ENCODE assay signal across 27 mouse cellular contexts in the genomic region with DNA sequence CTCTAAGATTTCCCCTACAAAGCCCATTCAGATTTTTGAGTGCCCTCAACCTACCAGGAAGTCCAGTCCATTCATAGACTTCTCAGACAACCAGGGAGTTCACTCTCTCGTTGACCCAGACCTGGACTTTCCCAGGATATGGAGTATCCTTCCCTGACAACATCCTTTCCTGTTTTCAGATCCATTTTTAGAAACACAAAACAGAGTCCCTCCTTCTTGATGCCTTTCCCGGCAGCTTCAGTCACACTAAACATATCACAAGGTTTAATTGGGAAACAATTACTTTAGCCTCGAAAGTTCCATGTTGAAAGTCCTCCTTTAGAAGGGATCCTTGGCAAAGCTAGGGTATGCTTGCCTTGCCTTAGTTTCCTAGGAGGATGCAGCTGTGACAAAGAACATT. TPM values are rescaled to one million over a fixed set of nuclear protein-coding genes. Genes with fewer than 3 reads are reported as not detected.
DNase-seq lines count a peak whose midpoint lies in the region; ATAC-seq and TF ChIP-seq lines count a peak whose summit lies in the region.
"Had no signal": no experiment of that assay in that cellular context is flagged by ENCODE, and none has a peak within 500 bp of the region (broad histone marks: within the 10 kb centered on the region; RNA-seq: fewer than 3 reads in every experiment).

No protein-coding gene starts in this region.

- H3K36me3 ChIP-seq in heart, embryonic 13.5 days, result no peaks in the 10 kb centered on the region
- H3K36me3 ChIP-seq in kidney, adult 2 months (ENCODE audit: control insufficient read depth, insufficient read depth, low read length), result no peaks in the 10 kb centered on the region
- no peaks in the 10 kb centered on the region for H3K36me3 ChIP-seq in kidney, embryonic 14.5 days (ENCODE audit: control insufficient read depth, insufficient read depth, low read length)
- no peaks in the 10 kb centered on the region for H3K36me3 ChIP-seq in liver, postnatal 0 days (replicated peaks; ENCODE audit: insufficient read depth, low read length)
- H3K36me3 ChIP-seq in liver, embryonic 11.5 days (ENCODE audit: control insufficient read depth, insufficient read depth, low read length), result no peaks in the 10 kb centered on the region
- H3K36me3 ChIP-seq: embryonic facial prominence, embryonic 10.5 days; embryonic facial prominence, embryonic 15.5 days; forebrain, embryonic 12.5 days; hindbrain, embryonic 10.5 days; hindbrain, embryonic 15.5 days; limb, embryonic 13.5 days; lung, embryonic 15.5 days; midbrain, embryonic 13.5 days; neural tube, embryonic 13.5 days had no signal

- peak; percentile 63 for TF ChIP-seq EP300 in liver, postnatal 0 days (IDR thresholded peaks at IDR 0.05; ENCODE audit: low read depth)

- intact Hi-C loops in heart, postnatal 14 days (cut with DNase I), result no loop called here

- no peak for ATAC-seq in heart, embryonic 13.5 days (ENCODE audit: extremely low read depth, insufficient number of reproducible peaks, low FRiP score, low TSS enrichment)
- no peak for ATAC-seq in kidney, embryonic 14.5 days (ENCODE audit: low FRiP score, low TSS enrichment)
- 0 out of 2 replicates have a peak, but pooled peaks have one; percentile 33 for ATAC-seq in liver, postnatal 0 days
- no peak for ATAC-seq in liver, embryonic 11.5 days (replicated peaks; ENCODE audit: low FRiP score)
- ATAC-seq: forebrain, postnatal 0 days; inflammation-experienced regulatory T-cells, adult 6 months; midbrain, embryonic 13.5 days had no signal

- peaks cover 20% of the 10 kb centered on the region for H3K27me3 ChIP-seq in heart, embryonic 13.5 days (replicated peaks)
- H3K27me3 ChIP-seq in kidney, adult 2 months (replicated peaks; ENCODE audit: control insufficient read depth, insufficient read depth, low read length), result no peaks in the 10 kb centered on the region
- H3K27me3 ChIP-seq in kidney, embryonic 14.5 days (ENCODE audit: control insufficient read depth, insufficient read depth, low read length), result no peaks in the 10 kb centered on the region
- H3K27me3 ChIP-seq in liver, postnatal 0 days (ENCODE audit: insufficient read depth, low read length), result no peaks in the 10 kb centered on the region
- no peaks in the 10 kb centered on the region for H3K27me3 ChIP-seq in liver, embryonic 11.5 days (replicated peaks; ENCODE audit: control insufficient read depth, insufficient read depth, low read length)
- H3K27me3 ChIP-seq: embryonic facial prominence, embryonic 15.5 days; forebrain, embryonic 12.5 days; hindbrain, embryonic 15.5 days; limb, embryonic 13.5 days; lung, embryonic 15.5 days; midbrain, embryonic 13.5 days; neural tube, embryonic 13.5 days had no signal

- DNase-seq in heart, postnatal 14 days, result no peak
- DNase-seq in kidney, adult 2 months, result peak; percentile 21
- DNase-seq in liver, postnatal 0 days, result no peak
- no peak for DNase-seq in liver, embryonic 11.5 days (ENCODE audit: low spot score)
- no peak for DNase-seq in spleen, adult 18-20 months
- DNase-seq: B cell, adult 2 months; cerebellum, adult 8-10 months; cerebellum, postnatal 25 days; forebrain, postnatal 0 days; kidney, postnatal 4 days; right cerebral cortex, postnatal 4 days; thymus, adult 2 months; thymus, postnatal 36 days had no signal

- no peak for TF ChIP-seq POLR2A in kidney, adult 2 months (IDR thresholded peaks at IDR 0.05; ENCODE audit: low read depth, low read length)

- H3K9me3 ChIP-seq in heart, embryonic 13.5 days, result no peaks in the 10 kb centered on the region
- no peaks in the 10 kb centered on the region for H3K9me3 ChIP-seq in kidney, embryonic 14.5 days (ENCODE audit: control insufficient read depth, low read length)
- no peaks in the 10 kb centered on the region for H3K9me3 ChIP-seq in liver, postnatal 0 days (ENCODE audit: low read length)
- H3K9me3 ChIP-seq in liver, embryonic 11.5 days (ENCODE audit: control insufficient read depth, low read length), result no peaks in the 10 kb centered on the region
- H3K9me3 ChIP-seq: embryonic facial prominence, embryonic 10.5 days; embryonic facial prominence, embryonic 15.5 days; forebrain, embryonic 12.5 days; hindbrain, embryonic 10.5 days; hindbrain, embryonic 15.5 days; limb, embryonic 13.5 days; lung, embryonic 15.5 days; midbrain, embryonic 13.5 days; neural tube, embryonic 13.5 days had no signal

- H3K4me2 ChIP-seq in heart, embryonic 13.5 days, result no peak overlapping the region
- no peak overlapping the region for H3K4me2 ChIP-seq in kidney, embryonic 14.5 days (replicated peaks; ENCODE audit: low read depth, low read length)
- no peak overlapping the region for H3K4me2 ChIP-seq in liver, postnatal 0 days (ENCODE audit: low read depth, low read length)
- H3K4me2 ChIP-seq in liver, embryonic 11.5 days, result no peak overlapping the region
- H3K4me2 ChIP-seq: embryonic facial prominence, embryonic 15.5 days; forebrain, embryonic 12.5 days; hindbrain, embryonic 15.5 days; limb, embryonic 13.5 days; lung, embryonic 15.5 days; midbrain, embryonic 13.5 days; neural tube, embryonic 13.5 days had no signal

- H3K4me1 ChIP-seq in heart, embryonic 13.5 days, result peaks cover 17% of the 10 kb centered on the region
- H3K4me1 ChIP-seq in kidney, adult 2 months (ENCODE audit: control insufficient read depth, insufficient read depth, low read length), result no peaks in the 10 kb centered on the region
- no peaks in the 10 kb centered on the region for H3K4me1 ChIP-seq in kidney, embryonic 14.5 days (ENCODE audit: control insufficient read depth, insufficient read depth, low read length)
- H3K4me1 ChIP-seq in liver, postnatal 0 days (ENCODE audit: insufficient read depth), result no peaks in the 10 kb centered on the region
- H3K4me1 ChIP-seq in liver, embryonic 11.5 days (replicated peaks; ENCODE audit: control insufficient read depth, insufficient read depth, low read length), result no peaks in the 10 kb centered on the region
- H3K4me1 ChIP-seq: embryonic facial prominence, embryonic 10.5 days; embryonic facial prominence, embryonic 15.5 days; forebrain, embryonic 12.5 days; hindbrain, embryonic 10.5 days; hindbrain, embryonic 15.5 days; limb, embryonic 13.5 days; midbrain, embryonic 13.5 days; neural tube, embryonic 13.5 days had no signal

- WGBS in heart, embryonic 13.5 days, result 25% methylated on average over 3 of the region's 3 CpGs
- 57% methylated on average over 3 of the region's 3 CpGs for WGBS in kidney, adult 2 months
- WGBS in kidney, embryonic 14.5 days, result 62% methylated on average over 3 of the region's 3 CpGs
- WGBS in liver, postnatal 0 days (ENCODE audit: insufficient replicate concordance), result 48% methylated on average over 3 of the region's 3 CpGs
- 69% methylated on average over 3 of the region's 3 CpGs for whole genome bisulfite sequencing in liver, embryonic 11.5 days

- no peak for TF ChIP-seq CTCF in kidney, adult 2 months (conservative IDR thresholded peaks at IDR 0.05; ENCODE audit: insufficient read depth, insufficient read length, low read depth, low read length)
- TF ChIP-seq CTCF in liver, postnatal 0 days (IDR thresholded peaks at IDR 0.05; ENCODE audit: low read depth), result no peak

- no peak overlapping the region for H3K4me3 ChIP-seq in heart, embryonic 13.5 days
- no peak overlapping the region for H3K4me3 ChIP-seq in kidney, adult 2 months (ENCODE audit: insufficient read depth, low read depth, low read length)
- no peak overlapping the region for H3K4me3 ChIP-seq in kidney, embryonic 14.5 days (ENCODE audit: low read length)
- H3K4me3 ChIP-seq in liver, postnatal 0 days (ENCODE audit: low read depth, low read length), result no peak overlapping the region
- no peak overlapping the region for H3K4me3 ChIP-seq in liver, embryonic 11.5 days (ENCODE audit: low read depth, low read length)
- H3K4me3 ChIP-seq: embryonic facial prominence, embryonic 10.5 days; embryonic facial prominence, embryonic 15.5 days; forebrain, embryonic 12.5 days; hindbrain, embryonic 10.5 days; hindbrain, embryonic 15.5 days; limb, embryonic 13.5 days; lung, embryonic 15.5 days; midbrain, embryonic 13.5 days; neural tube, embryonic 13.5 days had no signal

- no peak overlapping the region for H3K9ac ChIP-seq in heart, embryonic 13.5 days
- no peak overlapping the region for H3K9ac ChIP-seq in kidney, embryonic 14.5 days (ENCODE audit: low read depth, low read length)
- H3K9ac ChIP-seq in liver, postnatal 0 days (replicated peaks), result no peak overlapping the region
- H3K9ac ChIP-seq in liver, embryonic 11.5 days (ENCODE audit: low read depth, low read length), result no peak overlapping the region
- H3K9ac ChIP-seq: embryonic facial prominence, embryonic 15.5 days; forebrain, embryonic 12.5 days; forebrain, postnatal 0 days; hindbrain, embryonic 15.5 days; limb, embryonic 13.5 days; liver, embryonic 14.5 days; lung, embryonic 15.5 days; midbrain, embryonic 13.5 days; neural tube, embryonic 13.5 days had no signal

- 0 out of 2 replicates have a peak overlapping the region, but pooled peaks have one; percentile 3 for H3K27ac ChIP-seq in heart, embryonic 13.5 days (replicated peaks)
- no peak overlapping the region for H3K27ac ChIP-seq in kidney, adult 2 months (ENCODE audit: insufficient read depth, low read depth, low read length)
- no peak overlapping the region; the same call in 1 of the 2 replicates for H3K27ac ChIP-seq in kidney, embryonic 14.5 days (ENCODE audit: low read depth, low read length)
- H3K27ac ChIP-seq in liver, postnatal 0 days (ENCODE audit: low read depth), result no peak overlapping the region
- no peak overlapping the region for H3K27ac ChIP-seq in liver, embryonic 11.5 days (ENCODE audit: low read depth, low read length)
- H3K27ac ChIP-seq: embryonic facial prominence, embryonic 10.5 days; embryonic facial prominence, embryonic 15.5 days; forebrain, embryonic 12.5 days; hindbrain, embryonic 10.5 days; hindbrain, embryonic 15.5 days; limb, embryonic 13.5 days; liver, embryonic 14.5 days; macrophage; midbrain, embryonic 13.5 days; neural tube, embryonic 13.5 days had no signal

RNA-seq across cellular contexts. Expression of a gene that starts 51.8 kb away (rescaled TPM):
- polyA plus RNA-seq in heart, embryonic 13.5 days (2015; fragmentation: Nextera tagmentation; extraction: Ambion mirVana), result 9.3 and 9.8 TPM in 2 replicates
- 10 to 100 TPM; 23.4 to 32.5 TPM for total RNA-seq in heart, postnatal 14 days (2021)
- polyA plus RNA-seq in kidney, adult 2 months (2012; rRNA removed), result 1.6 and 1.9 TPM in 2 replicates
- 8.4 and 9.6 TPM in 2 replicates for polyA plus RNA-seq in kidney, embryonic 14.5 days (2014; fragmentation: Nextera tagmentation; extraction: Ambion mirVana)
- polyA plus RNA-seq in liver, postnatal 0 days (2015; fragmentation: Nextera tagmentation; extraction: Ambion mirVana), result 1.3 and 1.4 TPM in 2 replicates
- 4.7 and 5.6 TPM in 2 replicates for polyA plus RNA-seq in liver, embryonic 11.5 days (2014; fragmentation: Nextera tagmentation; extraction: Ambion mirVana)
- polyA plus RNA-seq: macrophage had no signal
